Mouse (Mus musculus): ENCODE results near the gene Cd164l2. TPM values are rescaled to one million over a fixed set of nuclear protein-coding genes. Genes with fewer than 3 reads are reported as not detected.
A peak's percentile ranks its signal among the peaks of the same experiment; 100 is the strongest.

Gene Cd164l2
- polyA plus RNA-seq, 1 experiment = 0.90 TPM

GRCm38 (mm10) chr4:133198337-133199180 lies 13.4 kb upstream of the Cd164l2 start:
- Histone ChIP-seq H3K36me3 (ENCODE audit: control insufficient read depth, insufficient read depth, low read length) (peaks cover 23% of the 10 kb centered on the region), H3K4me1 (replicated peaks; ENCODE audit: control insufficient read depth, insufficient read depth, low read length) (peaks cover 27% of the 10 kb centered on the region), H3K27me3 (ENCODE audit: control insufficient read depth, insufficient read depth, low read length) (no peaks in the 10 kb centered on the region), H3K27ac (ENCODE audit: control insufficient read depth, insufficient read depth, low read length) (no peak overlapping the region), H3K4me3 (ENCODE audit: control insufficient read depth, insufficient read depth, low read length) (no peak overlapping the region)
- WGBS = 91% methylated on average over 19 of the region's 19 CpGs
- TF ChIP-seq POLR2A (IDR thresholded peaks at IDR 0.05; ENCODE audit: control insufficient read depth, extremely low read depth, insufficient read depth, low read length, poor library complexity) (no peak), CTCF (IDR thresholded peaks at IDR 0.05; ENCODE audit: borderline replicate concordance, control insufficient read depth, extremely low read depth, insufficient read depth, low read length, poor library complexity) (no peak)
- no peak for DNase-seq

GRCm38 (mm10) chr4:133199743-133200142 lies 12.2 kb upstream of the Cd164l2 start:
- Histone ChIP-seq H3K27ac (ENCODE audit: control insufficient read depth, insufficient read depth, low read length) (no peak overlapping the region), H3K27me3 (ENCODE audit: control insufficient read depth, insufficient read depth, low read length) (no peaks in the 10 kb centered on the region), H3K36me3 (ENCODE audit: control insufficient read depth, insufficient read depth, low read length) (peaks cover 13% of the 10 kb centered on the region), H3K4me3 (ENCODE audit: control insufficient read depth, insufficient read depth, low read length) (no peak overlapping the region), H3K4me1 (replicated peaks; ENCODE audit: control insufficient read depth, insufficient read depth, low read length) (peaks cover 25% of the 10 kb centered on the region)
- DNase-seq = no peak
- 95% methylated on average over 6 of the region's 6 CpGs for WGBS
- TF ChIP-seq POLR2A (IDR thresholded peaks at IDR 0.05; ENCODE audit: control insufficient read depth, extremely low read depth, insufficient read depth, low read length, poor library complexity) (no peak), CTCF (IDR thresholded peaks at IDR 0.05; ENCODE audit: borderline replicate concordance, control insufficient read depth, extremely low read depth, insufficient read depth, low read length, poor library complexity) (no peak)

- H3K27ac ChIP-seq (ENCODE audit: control insufficient read depth, insufficient read depth, low read length) = no peak overlapping the region
- H3K27me3 ChIP-seq (ENCODE audit: control insufficient read depth, insufficient read depth, low read length) = no peaks in the 10 kb centered on the region
- peaks cover 7% of the 10 kb centered on the region for H3K36me3 ChIP-seq (ENCODE audit: control insufficient read depth, insufficient read depth, low read length)
- WGBS = 89% methylated on average over 21 of the region's 21 CpGs
- no peak for DNase-seq
- TF ChIP-seq CTCF (IDR thresholded peaks at IDR 0.05; ENCODE audit: borderline replicate concordance, control insufficient read depth, extremely low read depth, insufficient read depth, low read length, poor library complexity) (no peak), POLR2A (IDR thresholded peaks at IDR 0.05; ENCODE audit: control insufficient read depth, extremely low read depth, insufficient read depth, low read length, poor library complexity) (no peak)
- H3K4me1 ChIP-seq (replicated peaks; ENCODE audit: control insufficient read depth, insufficient read depth, low read length) = peaks cover 24% of the 10 kb centered on the region
- H3K4me3 ChIP-seq (ENCODE audit: control insufficient read depth, insufficient read depth, low read length) = no peak overlapping the region
Observed at GRCm38 (mm10) chr4:133200343-133200742, 11.6 kb upstream of the Cd164l2 start.

- WGBS = 69% methylated on average over 8 of the region's 8 CpGs
- peak; percentile 68 for DNase-seq
Observed at GRCm38 (mm10) chr4:133201006-133201771, 10.7 kb upstream of the Cd164l2 start.

GRCm38 (mm10) chr4:133202254-133202653 lies 9.7 kb upstream of the Cd164l2 start:
- TF ChIP-seq POLR2A (IDR thresholded peaks at IDR 0.05; ENCODE audit: control insufficient read depth, extremely low read depth, insufficient read depth, low read length, poor library complexity) = no peak

More at GRCm38 (mm10) chr4:133201006-133201771, 10.7 kb upstream of the Cd164l2 start:
- Histone ChIP-seq H3K36me3 (ENCODE audit: control insufficient read depth, insufficient read depth, low read length) (no peaks in the 10 kb centered on the region), H3K27ac (ENCODE audit: control insufficient read depth, insufficient read depth, low read length) (no peak overlapping the region), H3K27me3 (ENCODE audit: control insufficient read depth, insufficient read depth, low read length) (no peaks in the 10 kb centered on the region), H3K4me3 (ENCODE audit: control insufficient read depth, insufficient read depth, low read length) (no peak overlapping the region), H3K4me1 (replicated peaks; ENCODE audit: control insufficient read depth, insufficient read depth, low read length) (peaks cover 15% of the 10 kb centered on the region)
- TF ChIP-seq POLR2A (IDR thresholded peaks at IDR 0.05; ENCODE audit: control insufficient read depth, extremely low read depth, insufficient read depth, low read length, poor library complexity) (no peak), CTCF (IDR thresholded peaks at IDR 0.05; ENCODE audit: borderline replicate concordance, control insufficient read depth, extremely low read depth, insufficient read depth, low read length, poor library complexity) (peak; percentile 81; the same call in 1 of the 2 replicates)

GRCm38 (mm10) chr4:133203591-133203990 lies 8.3 kb upstream of the Cd164l2 start:
- Histone ChIP-seq H3K27me3 (ENCODE audit: control insufficient read depth, insufficient read depth, low read length) (no peaks in the 10 kb centered on the region), H3K4me3 (ENCODE audit: control insufficient read depth, insufficient read depth, low read length) (no peak overlapping the region), H3K36me3 (ENCODE audit: control insufficient read depth, insufficient read depth, low read length) (no peaks in the 10 kb centered on the region), H3K4me1 (replicated peaks; ENCODE audit: control insufficient read depth, insufficient read depth, low read length) (no peaks in the 10 kb centered on the region; the same call in 1 of the 2 replicates), H3K27ac (ENCODE audit: control insufficient read depth, insufficient read depth, low read length) (no peak overlapping the region)
- no peak for DNase-seq
- WGBS = 76% methylated on average over 3 of the region's 3 CpGs
- TF ChIP-seq CTCF (IDR thresholded peaks at IDR 0.05; ENCODE audit: borderline replicate concordance, control insufficient read depth, extremely low read depth, insufficient read depth, low read length, poor library complexity) (no peak), POLR2A (IDR thresholded peaks at IDR 0.05; ENCODE audit: control insufficient read depth, extremely low read depth, insufficient read depth, low read length, poor library complexity) (no peak)

More at GRCm38 (mm10) chr4:133202254-133202653, 9.7 kb upstream of the Cd164l2 start:
- no peak overlapping the region for H3K4me3 ChIP-seq (ENCODE audit: control insufficient read depth, insufficient read depth, low read length)
- H3K4me1 ChIP-seq (replicated peaks; ENCODE audit: control insufficient read depth, insufficient read depth, low read length) = peaks cover 5% of the 10 kb centered on the region; the same call in 1 of the 2 replicates
- H3K36me3 ChIP-seq (ENCODE audit: control insufficient read depth, insufficient read depth, low read length) = no peaks in the 10 kb centered on the region
- no peaks in the 10 kb centered on the region for H3K27me3 ChIP-seq (ENCODE audit: control insufficient read depth, insufficient read depth, low read length)
- H3K27ac ChIP-seq (ENCODE audit: control insufficient read depth, insufficient read depth, low read length) = no peak overlapping the region
- WGBS = 90% methylated on average over 3 of the region's 3 CpGs
- DNase-seq = no peak
